Mouse (Mus musculus): Measurements from ENCODE around the gene Fbn1.

DNA sequence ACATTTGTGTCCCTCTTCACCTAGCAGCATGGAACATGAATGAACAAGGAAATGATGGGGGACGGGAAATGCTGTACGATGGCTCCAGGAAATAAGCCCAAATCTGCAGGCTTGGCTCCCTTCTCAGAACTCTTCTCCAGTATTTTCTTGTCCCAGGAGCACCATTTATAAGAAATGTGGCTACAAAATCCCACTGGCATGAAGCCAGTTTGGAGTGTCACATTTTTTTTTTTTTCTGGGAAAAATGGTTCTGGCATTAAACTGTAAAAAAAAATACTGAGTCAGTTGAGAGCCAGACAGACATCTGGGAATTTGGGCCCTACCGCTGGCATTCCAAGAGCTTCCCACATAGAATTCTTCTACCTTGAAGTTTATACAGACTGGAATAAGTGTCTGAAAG lies 203.0 kb downstream of the Fbn1 start:
- TF ChIP-seq CTCF (IDR thresholded peaks at IDR 0.05; ENCODE audit: low read depth, low read length), result no peak
- no peak for TF ChIP-seq POLR2A (IDR thresholded peaks at IDR 0.05; ENCODE audit: borderline replicate concordance, low read depth, low read length)

Data from bone marrow macrophage, adult 2 months (primary cell).